Mouse (Mus musculus): ENCODE measurements around the gene Lefty2. TPM values are rescaled to one million over a fixed set of nuclear protein-coding genes. Genes with fewer than 3 reads are reported as not detected.

Gene Lefty2
- polyA plus RNA-seq, 1 experiment = 124 TPM

DNA sequence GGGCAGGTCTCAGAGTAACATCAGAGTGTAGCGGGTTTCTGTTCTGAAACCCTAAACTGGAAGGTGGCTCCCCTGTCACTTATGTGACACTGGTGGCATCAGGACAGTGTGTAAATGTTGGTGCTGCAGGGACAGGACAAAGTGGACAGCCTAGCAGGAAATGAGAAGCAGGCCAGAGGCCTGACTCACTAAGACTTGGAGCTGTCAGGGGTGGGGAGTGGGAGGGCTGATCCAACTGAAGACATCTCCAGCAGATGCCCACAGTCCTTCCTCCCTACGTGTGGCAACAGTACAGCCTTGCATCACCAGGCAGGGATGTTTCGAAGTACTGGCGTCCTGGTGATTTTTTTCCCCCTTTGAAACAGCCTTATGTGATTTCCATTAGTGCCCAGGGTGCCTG is 51.6 kb downstream of the Lefty2 start:
- peaks cover 10% of the 10 kb centered on the region for H3K4me1 ChIP-seq (ENCODE audit: control insufficient read depth, insufficient read depth, low read length)

DNA sequence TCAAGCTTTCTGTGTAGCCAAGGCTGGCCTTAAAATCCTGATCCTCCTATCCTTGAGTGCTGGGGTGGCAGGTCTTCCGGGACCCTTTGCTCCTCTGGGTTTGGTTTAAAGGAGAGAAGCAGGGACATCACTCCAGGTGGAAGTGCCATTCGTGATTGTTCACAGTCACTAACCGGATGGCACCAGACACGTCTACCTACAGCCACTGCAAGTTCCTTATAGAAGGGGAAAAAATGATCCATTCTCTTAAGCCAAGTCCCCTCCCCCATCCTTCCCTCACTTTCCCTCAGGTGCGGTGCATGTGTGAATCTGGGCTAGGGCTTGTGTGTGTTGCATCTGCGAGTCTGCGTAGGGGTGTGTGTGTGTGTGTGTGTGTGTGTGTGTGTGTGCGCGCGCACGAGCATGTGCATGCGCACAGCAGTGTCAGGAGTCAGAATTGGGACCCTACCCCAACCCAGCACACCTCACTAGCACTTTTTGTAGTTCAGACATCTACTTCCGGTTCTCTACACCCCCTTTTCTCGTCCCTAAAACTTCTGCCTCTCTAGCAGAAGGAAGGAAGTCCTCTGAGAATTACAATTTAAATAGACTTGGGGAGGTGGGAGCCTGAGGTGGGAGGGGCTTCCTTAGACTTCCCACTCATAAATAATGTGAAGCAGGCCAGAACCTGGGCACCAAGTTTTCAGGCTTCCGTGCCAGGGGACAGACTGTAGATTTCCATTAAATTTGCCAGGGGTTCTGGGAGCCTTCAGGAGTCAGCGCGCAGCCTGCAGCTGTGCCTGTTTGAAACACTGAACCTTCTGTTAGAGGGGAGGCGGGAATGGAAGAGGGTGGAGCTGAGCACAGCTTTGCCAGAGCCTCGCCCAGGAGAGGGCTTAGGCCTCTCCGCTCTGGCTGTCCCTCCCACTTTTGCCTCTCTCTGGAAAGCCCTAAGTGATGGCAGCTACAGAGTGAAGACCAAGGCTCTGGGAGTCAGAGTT is 52.4 kb downstream of the Lefty2 start:
- peak overlapping the region; percentile 67 for H3K27ac ChIP-seq (ENCODE audit: insufficient read depth, low read length)

More for the DNA sequence above, 51.6 kb downstream of the Lefty2 start:
- Histone ChIP-seq H3K27me3 (ENCODE audit: control insufficient read depth, insufficient read depth, low read length, poor library complexity, severe bottlenecking) (no peaks in the 10 kb centered on the region), H3K9ac (ENCODE audit: low read depth, poor library complexity, severe bottlenecking) (no peak overlapping the region), H3K4me3 (ENCODE audit: low read depth, low read length) (no peak overlapping the region), H3K9me3 (replicated peaks; ENCODE audit: control insufficient read depth, insufficient read depth, low read length, poor library complexity, severe bottlenecking) (no peaks in the 10 kb centered on the region), H3K27ac (ENCODE audit: insufficient read depth, low read length) (no peak overlapping the region), H3K36me3 (ENCODE audit: control insufficient read depth, insufficient read depth, low read length, poor library complexity, severe bottlenecking) (no peaks in the 10 kb centered on the region)
- TF ChIP-seq CTCF (IDR thresholded peaks at IDR 0.05; ENCODE audit: low read depth, low read length) (no peak), POLR2A (IDR thresholded peaks at IDR 0.05; ENCODE audit: insufficient read depth, low read length) (no peak), EP300 (IDR thresholded peaks at IDR 0.05; ENCODE audit: insufficient read depth, low read depth, low read length) (no peak)

GRCm38 (mm10) chr1:180946448-180946847 is 53.5 kb downstream of the Lefty2 start:
- H3K4me1 ChIP-seq (ENCODE audit: control insufficient read depth, insufficient read depth, low read length) = peaks cover 10% of the 10 kb centered on the region
- H3K9ac ChIP-seq (ENCODE audit: low read depth, poor library complexity, severe bottlenecking) = no peak overlapping the region

More for the DNA sequence above, 52.4 kb downstream of the Lefty2 start:
- no peak for TF ChIP-seq POLR2A (IDR thresholded peaks at IDR 0.05; ENCODE audit: insufficient read depth, low read length)
- no peak for TF ChIP-seq CTCF (IDR thresholded peaks at IDR 0.05; ENCODE audit: low read depth, low read length)
- no peak for TF ChIP-seq EP300 (IDR thresholded peaks at IDR 0.05; ENCODE audit: insufficient read depth, low read depth, low read length)
- Histone ChIP-seq H3K9ac (ENCODE audit: low read depth, poor library complexity, severe bottlenecking) (0 out of 2 replicates have a peak overlapping the region, but pooled peaks have one; percentile 15), H3K9me3 (replicated peaks; ENCODE audit: control insufficient read depth, insufficient read depth, low read length, poor library complexity, severe bottlenecking) (no peaks in the 10 kb centered on the region), H3K4me1 (ENCODE audit: control insufficient read depth, insufficient read depth, low read length) (peaks cover 10% of the 10 kb centered on the region), H3K4me3 (ENCODE audit: low read depth, low read length) (peak overlapping the region; percentile 47), H3K36me3 (ENCODE audit: control insufficient read depth, insufficient read depth, low read length, poor library complexity, severe bottlenecking) (no peaks in the 10 kb centered on the region), H3K27me3 (ENCODE audit: control insufficient read depth, insufficient read depth, low read length, poor library complexity, severe bottlenecking) (no peaks in the 10 kb centered on the region)

More at GRCm38 (mm10) chr1:180946448-180946847, 53.5 kb downstream of the Lefty2 start:
- no peak overlapping the region for H3K27ac ChIP-seq (ENCODE audit: insufficient read depth, low read length)
- TF ChIP-seq POLR2A (IDR thresholded peaks at IDR 0.05; ENCODE audit: insufficient read depth, low read length) (no peak), EP300 (IDR thresholded peaks at IDR 0.05; ENCODE audit: insufficient read depth, low read depth, low read length) (no peak), CTCF (IDR thresholded peaks at IDR 0.05; ENCODE audit: low read depth, low read length) (no peak)
- H3K27me3 ChIP-seq (ENCODE audit: control insufficient read depth, insufficient read depth, low read length, poor library complexity, severe bottlenecking) = no peaks in the 10 kb centered on the region
- no peaks in the 10 kb centered on the region for H3K36me3 ChIP-seq (ENCODE audit: control insufficient read depth, insufficient read depth, low read length, poor library complexity, severe bottlenecking)
- no peak overlapping the region for H3K4me3 ChIP-seq (ENCODE audit: low read depth, low read length)
- no peaks in the 10 kb centered on the region for H3K9me3 ChIP-seq (replicated peaks; ENCODE audit: control insufficient read depth, insufficient read depth, low read length, poor library complexity, severe bottlenecking)

Other genes with a start within 250 kb of the Lefty2 start
- 0.78 and 1.2 TPM in 2 replicates for gene Mixl1, start 196.1 kb upstream of the Lefty2 start, polyA plus RNA-seq (2011; ENCODE audit: insufficient read depth, insufficient read length, low read depth, missing spikeins)
- 44.8 and 47.7 TPM in 2 replicates for gene Acbd3, start 167.1 kb upstream of the Lefty2 start, polyA plus RNA-seq (2011; ENCODE audit: insufficient read depth, insufficient read length, low read depth, missing spikeins)
- gene H3f3a, start 79.2 kb upstream of the Lefty2 start, polyA plus RNA-seq (2011; ENCODE audit: insufficient read depth, insufficient read length, low read depth, missing spikeins) = 679 and 698 TPM in 2 replicates
- 35.0 and 36.6 TPM in 2 replicates for gene Sde2, start 42.0 kb upstream of the Lefty2 start, polyA plus RNA-seq (2011; ENCODE audit: insufficient read depth, insufficient read length, low read depth, missing spikeins)
- 97.4 and 109 TPM in 2 replicates for gene Pycr2, start 11.2 kb downstream of the Lefty2 start, polyA plus RNA-seq (2011; ENCODE audit: insufficient read depth, insufficient read length, low read depth, missing spikeins)
- 53.2 and 60.3 TPM in 2 replicates for gene Lefty1, start 41.9 kb downstream of the Lefty2 start, polyA plus RNA-seq (2011; ENCODE audit: insufficient read depth, insufficient read length, low read depth, missing spikeins)
- gene Tmem63a, start 49.2 kb downstream of the Lefty2 start, polyA plus RNA-seq (2011; ENCODE audit: insufficient read depth, insufficient read length, low read depth, missing spikeins) = 26.9 and 27.7 TPM in 2 replicates
- gene Ephx1, start 127.8 kb downstream of the Lefty2 start, polyA plus RNA-seq (2011; ENCODE audit: insufficient read depth, insufficient read length, low read depth, missing spikeins) = 15.1 and 16.9 TPM in 2 replicates
- gene 9130409I23Rik, start 158.1 kb downstream of the Lefty2 start, polyA plus RNA-seq (2011; ENCODE audit: insufficient read depth, insufficient read length, low read depth, missing spikeins) = not detected in 2 replicates

Measured in ES-Bruce4 (cell line).